Mouse (Mus musculus) Patski (cell line): ENCODE results near the gene Ctsa. TPM values are rescaled to one million over a fixed set of nuclear protein-coding genes. Genes with fewer than 3 reads are reported as not detected.
A peak's percentile ranks its signal among the peaks of the same experiment; 100 is the strongest.
"Not testable (repeated sequence)": the region's sequence is repeated elsewhere in the genome, so short reads cannot be mapped to it uniquely, and the experiment has no call there.

Experiments
- ATAC-seq: fragments of 100-300 bp; one replicate; pipeline ENCODE4 v1.8.0; 2021
- CTCF ChIA-PET: fragments of 350-600 bp; sonication (Branson Sonifier 250); formaldehyde crosslinking; loops from one replicate; lab custom pipeline; 2022; ENCODE audit warnings: inconsistent platforms; lab: Charles Lee
- POLR2A ChIA-PET: fragments of 350-600 bp; sonication (Branson Sonifier 250); formaldehyde crosslinking; loops from one replicate; lab custom pipeline; 2022; ENCODE audit warnings: antibody characterized with exemption, inconsistent platforms; lab: Charles Lee
- DNase-seq: peaks from one replicate; pipeline ENCODE4 v3.0.0-alpha.2; 2011; ENCODE audit warnings: low read depth, low spot score
- H3K27me3 ChIP-seq: fragments of 371-371 bp; one replicate; pipeline ENCODE4 v1.5.1; 2021
- CTCF ChIP-seq: fragments of 100-300 bp; IDR thresholded peaks from one replicate; pipeline ENCODE4 v1.5.1; 2021
- in situ Hi-C: fragments of 300-500 bp; cut with MboI; formaldehyde crosslinking; loops from 3 replicates; pipeline ENCODE4 v1.11.1; 2018; ENCODE audit warnings: low pct_unique_long_range_greater_than_20kb, mixed read lengths
- polyA plus RNA-seq: library from polyadenylated mRNA; unstranded; gene quantifications from one replicate; pipeline ENCODE4 v1.2.3, GENCODE M21; 2021

Ctsa gene
- polyA plus RNA-seq, 1 experiment from 2014 or later, result 479 TPM

GRCm38 (mm10) chr2:164871602-164872303, 39.1 kb downstream of the Ctsa start:
- in situ Hi-C loops, result no loop called here
- ChIA-PET CTCF (no interaction called here), POLR2A (no interaction called here)
- TF ChIP-seq CTCF, result peak; percentile 47
- DNase-seq (no peak), ATAC-seq (no peak)
- no peaks in the 10 kb centered on the region for H3K27me3 ChIP-seq

DNA sequence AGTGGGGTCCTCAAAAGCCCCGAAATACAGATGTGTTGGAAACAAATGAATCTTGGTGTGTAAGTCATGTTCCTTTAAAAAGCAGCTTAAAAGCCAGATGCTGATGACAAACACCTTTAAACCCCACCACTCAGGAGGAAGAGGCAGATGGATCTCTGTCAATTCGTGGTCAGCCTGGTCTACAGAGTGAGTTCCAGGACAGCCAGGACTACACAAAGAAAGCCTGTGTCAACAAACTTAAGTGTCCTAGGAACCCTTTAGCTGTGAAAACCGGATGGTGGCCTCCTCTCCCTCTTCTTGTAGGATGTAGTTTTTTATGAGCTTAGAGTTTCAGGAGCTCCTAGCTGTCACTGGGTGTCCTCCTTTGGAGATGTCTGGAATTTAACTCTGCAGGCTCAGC, 40.9 kb downstream of the Ctsa start:
- TF ChIP-seq CTCF, result no peak
- ChIA-PET CTCF (interaction anchor here (1.4 kb wide), 1 partner anchor 80 kb away, joined by 3 read pairs; no protein-coding TSS in a partner anchor), POLR2A (interaction anchor here (2.8 kb wide), 1 partner anchor 9 kb away, joined by 7 read pairs; no protein-coding TSS in a partner anchor)
- H3K27me3 ChIP-seq, result no peaks in the 10 kb centered on the region
- DNase-seq, result no peak
- no peak for ATAC-seq
- in situ Hi-C loops, result no loop called here

DNA sequence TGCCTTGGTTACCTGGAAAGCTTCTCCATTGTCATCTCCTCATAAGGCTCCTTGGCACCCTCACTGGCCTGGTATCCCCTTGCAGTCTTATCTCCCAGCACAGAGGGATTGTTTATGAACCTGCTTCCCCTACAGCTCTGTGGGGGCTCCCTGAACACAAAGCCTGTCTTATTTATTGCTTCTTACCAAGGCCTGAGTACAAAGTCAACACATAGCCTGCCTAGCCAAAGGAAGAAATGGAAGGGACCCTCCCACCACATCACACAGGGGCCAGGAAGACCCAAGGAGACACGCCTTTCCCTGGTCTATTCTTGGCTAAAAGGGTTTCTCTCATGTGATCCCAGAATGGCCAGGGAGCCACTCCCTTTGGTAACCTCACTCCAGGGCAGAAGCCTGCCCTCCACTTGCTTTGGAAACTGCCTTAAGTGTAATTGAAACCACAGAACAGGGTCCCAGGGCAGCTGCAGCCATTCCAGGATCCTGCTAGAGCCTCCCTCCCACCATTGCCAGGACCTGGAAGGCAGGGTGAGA, 41.6 kb downstream of the Ctsa start:
- no peaks in the 10 kb centered on the region for H3K27me3 ChIP-seq
- no peak for ATAC-seq
- ChIA-PET CTCF (interaction anchor here (1.1 to 1.4 kb wide), 3 partner anchors 8 to 81 kb away, joined by 3 to 4 read pairs (median 3); no protein-coding TSS in a partner anchor), POLR2A (interaction anchor here (2.8 kb wide), 1 partner anchor 10 kb away, joined by 7 read pairs; no protein-coding TSS in a partner anchor)
- DNase-seq, result no peak
- no peak for TF ChIP-seq CTCF
- in situ Hi-C loops, result no loop called here

DNA sequence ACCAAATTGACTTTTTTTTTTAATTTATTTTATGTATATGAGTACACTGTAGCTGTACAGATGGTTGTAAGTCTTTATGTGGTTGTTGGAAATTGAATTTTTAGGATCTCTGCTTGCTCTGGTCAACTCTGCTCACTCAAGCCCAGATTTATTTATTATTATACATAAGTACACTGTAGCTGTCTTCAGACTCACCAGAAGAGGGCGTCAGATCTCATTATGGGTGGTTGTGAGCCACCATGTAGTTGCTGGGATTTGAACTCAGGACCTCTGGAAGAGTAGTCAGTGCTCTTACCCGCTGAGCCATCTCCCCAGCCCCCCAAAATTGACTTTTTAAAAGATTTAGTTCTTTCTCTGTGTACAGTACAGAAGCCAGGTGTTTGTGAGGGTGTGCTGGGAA, 43.0 kb downstream of the Ctsa start:
- in situ Hi-C loops, result not testable (repeated sequence)
- POLR2A ChIA-PET, result interaction anchor here (0.6 to 2.8 kb wide), 4 partner anchors 11 to 68 kb away, joined by 3 to 11 read pairs (median 5); no protein-coding TSS in a partner anchor
- CTCF ChIA-PET, result interaction anchor here (1.4 kb wide), 2 partner anchors 38 kb away, joined by 3 read pairs; no protein-coding TSS in a partner anchor

DNA sequence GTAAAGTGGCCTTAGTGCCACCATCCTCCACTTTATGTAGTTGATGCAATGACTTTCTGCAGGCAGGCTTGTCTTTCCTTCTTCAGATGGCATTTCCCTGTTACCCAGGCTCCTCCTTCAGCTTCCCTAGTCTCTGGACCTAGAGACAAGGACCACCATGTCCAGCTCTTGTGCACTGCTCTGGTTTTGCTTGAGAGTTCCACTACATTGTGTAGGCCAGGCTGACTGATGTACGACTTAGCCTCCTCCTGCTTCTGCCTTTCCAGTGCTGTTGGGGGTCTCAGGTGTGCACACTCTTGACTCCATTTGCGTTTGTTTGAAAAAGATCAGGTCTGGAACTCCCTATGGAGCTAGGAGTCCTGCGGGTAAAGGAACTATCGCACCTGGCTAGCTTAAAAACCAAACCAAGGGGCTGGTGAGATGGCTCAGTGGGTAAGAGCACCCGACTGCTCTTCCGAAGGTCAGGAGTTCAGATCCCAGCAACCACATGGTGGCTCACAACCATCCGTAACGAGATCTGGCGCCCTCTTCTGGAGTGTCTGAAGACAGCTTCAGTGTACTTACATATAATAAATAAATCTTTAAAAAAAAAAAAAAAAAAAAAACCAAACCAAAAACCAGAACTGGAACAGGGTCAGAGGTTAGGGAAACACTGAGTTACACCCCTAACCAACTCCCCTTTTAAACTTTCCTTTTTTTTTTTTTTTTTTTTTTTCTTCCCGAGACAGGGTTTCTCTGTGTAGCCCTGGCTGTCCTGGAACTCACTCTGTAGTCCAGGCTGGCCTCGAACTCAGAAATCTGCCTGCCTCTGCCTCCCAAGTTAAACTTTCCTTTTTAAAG, 44.9 kb downstream of the Ctsa start:
- in situ Hi-C loops, ATAC-seq, DNase-seq, H3K27me3 ChIP-seq: not testable (repeated sequence)
- POLR2A ChIA-PET, result interaction anchor here (0.6 to 2.6 kb wide), 7 partner anchors 9 to 54 kb away, joined by 3 to 11 read pairs (median 3); no protein-coding TSS in a partner anchor
- CTCF ChIA-PET, result interaction anchor here (1.3 to 2.6 kb wide), 5 partner anchors 10 to 43 kb away, joined by 4 to 10 read pairs (median 7); no protein-coding TSS in a partner anchor

More for the DNA sequence above, 43.0 kb downstream of the Ctsa start:
- not testable (repeated sequence) for H3K27me3 ChIP-seq, ATAC-seq, DNase-seq

DNA sequence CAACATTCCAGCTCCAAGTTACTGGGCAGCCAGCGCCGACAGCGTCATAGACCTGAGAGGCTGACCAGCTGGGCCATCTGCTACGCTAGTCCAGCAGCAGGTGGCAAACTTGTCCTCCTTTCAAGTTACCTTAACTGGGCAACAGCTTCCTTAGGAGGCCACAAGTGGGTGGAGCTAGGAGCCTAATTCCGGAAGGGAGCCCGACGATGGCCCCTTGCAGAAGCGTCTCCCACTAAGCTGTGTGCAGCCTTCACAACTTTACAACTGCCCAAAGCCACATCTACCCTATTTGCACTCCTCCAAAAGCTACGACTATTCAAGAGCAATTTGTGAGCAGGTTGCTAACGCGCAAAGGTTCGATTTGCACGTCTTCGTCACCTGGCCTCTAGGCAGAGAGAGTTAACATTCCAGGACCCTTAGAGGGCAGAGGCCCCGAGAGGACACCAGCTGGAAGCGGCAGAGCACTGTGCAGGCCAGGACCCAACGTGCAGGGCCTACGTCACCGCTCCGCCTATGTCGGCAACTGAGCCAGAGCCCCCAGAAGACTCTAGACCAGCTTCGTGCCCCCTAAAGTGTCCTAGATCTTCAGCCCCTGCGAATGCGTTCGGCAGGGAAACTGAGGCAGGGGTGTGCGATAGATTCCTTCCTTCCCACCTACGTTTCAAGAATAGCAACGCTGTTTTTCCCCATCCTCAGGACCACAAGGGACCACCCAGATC, 46.0 kb downstream of the Ctsa start:
- no peak for DNase-seq
- TF ChIP-seq CTCF, result no peak
- CTCF ChIA-PET, result interaction anchor here (1.5 to 2.6 kb wide), 3 partner anchors 12 to 44 kb away, joined by 6 to 10 read pairs (median 7); no protein-coding TSS in a partner anchor
- POLR2A ChIA-PET, result interaction anchor here (0.6 to 1.7 kb wide), 6 partner anchors 8 to 93 kb away, joined by 3 to 6 read pairs (median 3); partner anchors contain the start of gene Snx21
- no peaks in the 10 kb centered on the region for H3K27me3 ChIP-seq
- peak; percentile 46 for ATAC-seq
- in situ Hi-C loops, result no loop called here

DNA sequence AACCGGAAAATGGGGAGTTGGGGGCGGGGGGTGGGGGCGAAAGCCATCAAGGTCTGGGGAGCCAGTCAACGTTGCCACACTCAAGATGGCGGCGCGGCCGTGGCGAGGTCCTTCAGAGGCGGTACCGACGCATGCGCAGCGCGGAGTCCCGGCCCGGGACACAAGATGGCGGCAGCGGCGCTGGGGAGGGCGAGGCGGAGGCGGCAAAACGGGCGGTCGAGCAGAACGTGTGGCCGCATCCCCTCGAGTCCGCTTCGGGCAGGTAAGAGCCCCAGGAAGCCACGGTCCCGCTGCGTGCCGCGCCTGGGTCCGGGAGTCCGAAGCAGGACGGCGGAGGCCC, 46.5 kb downstream of the Ctsa start, which contains the start of gene Pcif1:
TSS of gene Pcif1 (plus strand) at position 77 of the 340 bp plus-strand sequence.
- H3K27me3 ChIP-seq, result no peaks in the 10 kb centered on the region
- no peak for DNase-seq
- TF ChIP-seq CTCF, result no peak
- ChIA-PET POLR2A (interaction anchor here (0.9 to 1.7 kb wide), 5 partner anchors 8 to 93 kb away, joined by 3 to 6 read pairs (median 3); partner anchors contain the start of gene Snx21), CTCF (interaction anchor here (1.5 kb wide), 1 partner anchor 12 kb away, joined by 6 read pairs; no protein-coding TSS in a partner anchor)
- ATAC-seq, result peak; percentile 41
- in situ Hi-C loops, result no loop called here

- no peaks in the 10 kb centered on the region for H3K27me3 ChIP-seq
- POLR2A ChIA-PET, result interaction anchor here (1.3 to 1.5 kb wide), 4 partner anchors 7 to 45 kb away, joined by 3 to 8 read pairs (median 4); no protein-coding TSS in a partner anchor
- DNase-seq (peak; percentile 79), ATAC-seq (peak; percentile 74)
- in situ Hi-C loops, result no loop called here
- no peak for TF ChIP-seq CTCF
- CTCF ChIA-PET, result interaction anchor here (1.0 kb wide), 1 partner anchor 34 kb away, joined by 3 read pairs; no protein-coding TSS in a partner anchor
Measured at GRCm38 (mm10) chr2:164879568-164880277, 47.0 kb downstream of the Ctsa start.

- in situ Hi-C loops, result no loop called here
- no peak for TF ChIP-seq CTCF
- ChIA-PET CTCF (no interaction called here), POLR2A (no interaction called here)
- no peaks in the 10 kb centered on the region for H3K27me3 ChIP-seq
- ATAC-seq (no peak), DNase-seq (no peak)
Measured at GRCm38 (mm10) chr2:164882619-164883018, 49.9 kb downstream of the Ctsa start.
